Mouse (Mus musculus) erythroid progenitor cell, adult 5-6 weeks (primary cell): Measurements from ENCODE around the gene Lmx1b. TPM values are rescaled to one million over a fixed set of nuclear protein-coding genes. Genes with fewer than 3 reads are reported as not detected.

ENCODE experiments used
- ATAC-seq: replicated peaks from 2 replicates; pipeline ENCODE4 v1.8.0; 2016; ENCODE audit warnings: moderate number of reproducible peaks, mild to moderate bottlenecking, moderate TSS enrichment, inconsistent platforms; ENCODE audit not compliant: poor library complexity, low FRiP score, severe bottlenecking
- total RNA-seq, 2 experiments: library from RNA; stranded (forward) in 1 of 2; stranded (reverse) in 1 of 2; fragments of 150-400 nt in 1 of 2; fragments of 186-747, 209-891 nt in 1 of 2; gene quantifications; 2 replicates each; pipeline versions ENCODE4 v1.2.3 to v1.2.4; 2015 to 2017; ENCODE audit warnings: low replicate concordance in 2 of 2

Gene Lmx1b
- not detected in 2 replicates for total RNA-seq (2015; ENCODE audit: low replicate concordance)
- total RNA-seq (2017; ENCODE audit: low replicate concordance), result not detected in 2 replicates

GRCm38 (mm10) chr2:33640171-33640721 is at the start of gene Lmx1b:
Lmx1b (minus strand) TSS chr2:33640511.
- no peak for ATAC-seq

DNA sequence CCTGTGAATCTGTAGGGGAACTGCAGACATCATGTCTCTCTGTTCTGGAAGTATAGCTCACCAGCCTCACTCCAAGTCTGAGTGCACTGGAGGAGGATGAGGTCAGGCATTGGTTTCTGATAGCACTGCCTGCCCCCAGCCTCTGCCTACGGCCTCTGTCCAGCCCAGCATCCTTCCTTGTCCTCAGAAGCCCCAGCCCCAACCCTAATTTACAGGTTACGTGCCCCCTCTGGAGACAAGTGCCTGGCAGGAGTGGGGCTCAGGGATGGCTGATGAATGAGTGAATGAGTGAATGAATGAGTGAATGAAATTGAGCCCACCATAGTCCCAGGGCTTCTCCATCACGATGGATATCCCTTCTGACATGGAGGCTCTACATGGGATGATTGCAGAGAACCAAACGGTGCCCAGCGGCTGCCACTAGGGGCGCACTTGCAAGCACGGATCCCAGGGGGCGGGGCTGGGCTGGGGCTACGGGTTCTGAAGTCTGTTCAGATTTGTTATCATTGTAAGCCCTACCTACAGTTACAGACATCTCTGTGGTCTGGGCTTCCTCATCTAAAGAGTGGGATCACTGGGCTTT is 49.7 kb upstream of the Lmx1b start:
- ATAC-seq, result no peak

GRCm38 (mm10) chr2:33689155-33689879 is 49.0 kb upstream of the Lmx1b start:
- ATAC-seq, result no peak

- no peak for ATAC-seq
These were observed 43.3 kb upstream of the Lmx1b start for GRCm38 (mm10) chr2:33683594-33683993.

- ATAC-seq, result no peak
These were observed 42.8 kb upstream of the Lmx1b start for GRCm38 (mm10) chr2:33683095-33683494.

DNA sequence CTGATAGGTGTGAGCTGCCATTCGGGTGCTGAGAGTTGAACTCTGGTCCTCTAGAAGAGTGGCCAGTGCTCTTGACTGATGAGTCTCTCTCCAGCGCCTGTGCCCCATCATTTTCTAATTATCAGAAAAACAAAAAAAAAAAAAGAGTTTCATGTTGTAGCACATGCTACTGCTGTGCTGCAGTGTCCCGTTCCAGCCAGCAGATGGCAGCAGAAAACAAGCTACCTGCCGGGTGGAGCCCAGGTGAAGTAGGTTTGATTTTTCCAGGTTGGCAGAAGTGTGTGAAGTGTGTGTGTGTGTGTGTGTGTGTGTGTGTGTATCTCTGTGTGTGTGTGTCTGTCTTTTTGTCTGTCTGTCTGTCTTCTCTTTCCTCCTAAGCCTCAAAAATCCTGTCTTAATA is 41.9 kb upstream of the Lmx1b start:
- ATAC-seq, result no peak

DNA sequence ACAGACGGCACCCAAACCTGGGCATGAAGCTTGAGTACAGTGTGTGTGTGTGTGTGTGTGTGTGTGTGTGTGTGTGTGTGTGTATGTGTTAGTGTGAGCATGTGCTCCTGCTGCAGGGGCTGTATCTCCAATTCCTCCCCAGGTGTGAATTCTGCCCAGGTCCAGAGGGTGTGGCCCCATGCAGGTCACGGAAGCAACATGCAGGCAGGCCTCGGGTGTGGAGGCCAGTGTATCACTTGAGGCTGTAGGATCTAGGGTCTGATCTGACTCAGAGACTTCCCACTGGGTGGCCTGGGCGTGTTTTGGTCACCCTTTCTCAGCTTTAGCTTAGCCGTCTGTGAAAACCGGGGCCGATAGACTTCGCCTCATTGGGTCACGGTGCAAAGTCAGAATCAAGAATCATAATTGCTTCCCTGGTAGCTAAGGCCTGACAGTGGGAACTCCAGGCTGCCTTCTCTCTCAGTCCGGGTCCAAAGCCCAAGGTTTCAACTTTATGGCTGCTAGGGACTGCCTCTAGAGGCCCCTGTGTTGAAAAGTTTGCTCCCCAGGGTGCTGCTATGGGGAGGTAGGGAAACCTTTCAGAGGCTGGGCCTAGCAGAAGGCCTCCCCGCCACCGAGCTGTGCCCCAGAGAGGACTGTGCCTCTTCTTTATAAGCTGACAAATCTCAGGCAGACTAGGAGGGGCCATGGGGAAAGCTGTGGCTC is 38.8 kb upstream of the Lmx1b start:
- ATAC-seq, result no peak

- ATAC-seq, result no peak
These were observed 32.6 kb upstream of the Lmx1b start for GRCm38 (mm10) chr2:33672701-33673472.

- ATAC-seq, result no peak
These were observed 28.4 kb upstream of the Lmx1b start for GRCm38 (mm10) chr2:33668741-33669140.

GRCm38 (mm10) chr2:33666388-33666945 is 26.2 kb upstream of the Lmx1b start:
- no peak for ATAC-seq

GRCm38 (mm10) chr2:33665363-33666058 is 25.2 kb upstream of the Lmx1b start:
- no peak for ATAC-seq

DNA sequence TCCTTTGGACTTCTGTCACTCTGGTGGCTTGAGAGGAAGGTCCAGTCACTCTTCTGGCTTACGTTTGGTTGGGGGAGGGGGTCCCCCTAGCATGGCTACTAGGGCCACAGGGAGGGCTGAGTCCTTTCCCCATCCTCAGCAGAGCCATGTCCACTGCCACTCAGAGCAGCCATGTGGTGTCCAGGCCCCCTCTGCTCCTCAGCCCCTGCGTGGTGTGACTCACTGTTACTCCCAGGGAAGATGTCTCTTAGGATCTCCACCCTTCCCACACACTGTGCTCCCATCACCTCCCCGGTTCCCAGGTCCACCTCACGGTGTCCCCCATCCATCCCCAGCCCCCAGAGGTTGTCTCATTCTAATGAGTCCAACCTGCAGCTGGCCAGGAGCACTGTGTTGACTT is 24.4 kb upstream of the Lmx1b start:
- no peak for ATAC-seq

DNA sequence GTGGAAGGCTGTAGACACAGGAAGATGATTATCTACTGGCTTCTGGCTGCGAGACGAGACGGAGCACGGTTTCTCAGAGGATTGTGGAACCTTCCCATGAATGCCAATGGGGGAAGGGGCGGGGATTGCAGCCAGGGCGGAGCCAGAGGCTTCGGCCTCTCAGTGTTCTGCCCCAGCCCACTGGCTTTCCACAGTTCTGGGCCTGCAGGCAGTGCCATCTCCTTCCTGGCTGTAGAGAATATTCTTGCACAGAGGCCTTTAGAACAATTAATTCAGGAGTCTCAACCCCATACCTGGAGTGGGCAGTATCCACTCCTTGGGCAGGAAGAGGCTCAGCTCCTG is 18.9 kb upstream of the Lmx1b start:
- ATAC-seq, result no peak

- no peak for ATAC-seq
These were observed 18.4 kb upstream of the Lmx1b start for GRCm38 (mm10) chr2:33658602-33659287.

DNA sequence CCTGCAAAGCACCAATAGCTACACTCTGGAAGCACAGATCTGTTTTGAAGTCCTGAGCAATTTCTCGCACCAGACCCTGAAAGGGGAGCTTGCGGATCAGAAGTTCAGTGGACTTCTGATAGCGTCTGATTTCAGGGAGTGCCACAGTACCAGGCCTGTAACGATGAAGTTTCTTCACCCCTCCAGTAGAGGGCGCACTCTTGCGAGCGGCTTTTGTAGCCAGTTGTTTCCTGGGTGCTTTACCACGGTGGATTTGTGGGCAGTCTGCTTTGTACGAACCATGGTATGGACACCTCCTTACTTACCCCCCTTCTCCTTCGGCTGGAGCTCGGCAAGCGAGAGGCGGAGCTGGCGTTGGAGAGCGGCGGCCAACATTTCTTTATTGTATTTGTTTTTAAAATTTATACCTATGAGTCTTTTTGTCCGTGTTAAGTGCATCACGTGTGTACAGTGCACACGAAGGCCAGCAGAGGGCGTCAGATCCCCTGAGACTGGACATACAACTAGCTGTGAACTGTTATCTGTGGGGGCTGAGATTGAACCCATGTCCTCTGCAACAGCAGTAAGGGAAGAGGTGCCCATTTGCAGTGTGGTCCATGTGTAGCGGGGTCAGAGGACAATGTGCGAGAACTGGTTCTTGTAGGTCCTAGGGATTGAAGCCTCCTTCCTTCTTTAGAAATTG is 12.3 kb upstream of the Lmx1b start:
- no peak for ATAC-seq

GRCm38 (mm10) chr2:33649371-33649770 is 9.1 kb upstream of the Lmx1b start:
- ATAC-seq, result no peak

- ATAC-seq, result no peak
These were observed 8.6 kb upstream of the Lmx1b start for GRCm38 (mm10) chr2:33648894-33649293.

- no peak for ATAC-seq
These were observed 5.9 kb upstream of the Lmx1b start for GRCm38 (mm10) chr2:33646283-33646550.
